Mouse (Mus musculus): ENCODE data around the gene Gprc5b. TPM values are rescaled to one million over a fixed set of nuclear protein-coding genes. Genes with fewer than 3 reads are reported as not detected.

The Gprc5b gene
- total RNA-seq, 1 experiment, result 7.3 TPM

- Histone ChIP-seq H3K27ac (ENCODE audit: insufficient read depth, low read depth, low read length, poor library complexity, severe bottlenecking) (no peak overlapping the region), H3K9ac (ENCODE audit: insufficient read depth, low read depth, low read length, poor library complexity, severe bottlenecking) (no peak overlapping the region), H3K4me3 (ENCODE audit: insufficient read depth in 1 of 2, low read depth in 1 of 2, low read length in 2 of 2, poor library complexity in 1 of 2, severe bottlenecking in 1 of 2) (no peak overlapping the region), H3K36me3 (ENCODE audit: control insufficient read depth, insufficient read depth, low read length, poor library complexity, severe bottlenecking) (no peaks in the 10 kb centered on the region), H3K4me1 (ENCODE audit: control insufficient read depth in 2 of 2, insufficient read depth in 2 of 2, low read length in 2 of 2, poor library complexity in 1 of 2) (no peaks in the 10 kb centered on the region), H3K9me3 (ENCODE audit: control insufficient read depth, insufficient read depth, low read depth, low read length) (no peaks in the 10 kb centered on the region)
- in situ Hi-C loops (cut with MboI; ENCODE audit: low sequenced_read_pairs in 2 of 2, unreplicated experiment in 2 of 2), result loop anchor here in 1 of 2 experiments (5.0 to 10.0 kb wide), 2 partner anchors 416 to 504 kb away; partner anchors contain the start of gene Acsm5
- TF ChIP-seq MAFK (IDR thresholded peaks at IDR 0.05; ENCODE audit: insufficient read depth, low read depth, low read length), result peak; percentile 67
- no peak for TF ChIP-seq ZNF384 (IDR thresholded peaks at IDR 0.05; ENCODE audit: low read depth, low read length)
- no peak for TF ChIP-seq CHD2 (IDR thresholded peaks at IDR 0.05; ENCODE audit: low read depth, low read length)
- TF ChIP-seq ZC3H11A (IDR thresholded peaks at IDR 0.05; ENCODE audit: borderline replicate concordance, low read depth, low read length), result peak; percentile 87
- TF ChIP-seq HCFC1 (IDR thresholded peaks at IDR 0.05; ENCODE audit: borderline replicate concordance, insufficient read depth, low read length), result no peak
- DNase-seq (ENCODE audit: low read depth, low spot score), result peak; percentile 83
Observed at GRCm38 (mm10) chr7:119010854-119011529, 16.0 kb upstream of the Gprc5b start.

- in situ Hi-C loops (cut with MboI; ENCODE audit: low sequenced_read_pairs in 2 of 2, unreplicated experiment in 2 of 2), result no loop called here
- Histone ChIP-seq H3K4me3 (ENCODE audit: insufficient read depth in 1 of 2, low read depth in 1 of 2, low read length in 2 of 2, poor library complexity in 1 of 2, severe bottlenecking in 1 of 2) (no peak overlapping the region), H3K9ac (ENCODE audit: insufficient read depth, low read depth, low read length, poor library complexity, severe bottlenecking) (no peak overlapping the region), H3K9me3 (ENCODE audit: control insufficient read depth, insufficient read depth, low read depth, low read length) (no peaks in the 10 kb centered on the region), H3K36me3 (ENCODE audit: control insufficient read depth, insufficient read depth, low read length, poor library complexity, severe bottlenecking) (no peaks in the 10 kb centered on the region), H3K4me1 (ENCODE audit: control insufficient read depth in 2 of 2, insufficient read depth in 2 of 2, low read length in 2 of 2, poor library complexity in 1 of 2) (no peaks in the 10 kb centered on the region), H3K27ac (ENCODE audit: insufficient read depth, low read depth, low read length, poor library complexity, severe bottlenecking) (no peak overlapping the region)
- no peak for TF ChIP-seq MAFK (IDR thresholded peaks at IDR 0.05; ENCODE audit: insufficient read depth, low read depth, low read length)
- no peak for TF ChIP-seq HCFC1 (IDR thresholded peaks at IDR 0.05; ENCODE audit: borderline replicate concordance, insufficient read depth, low read length)
- TF ChIP-seq ZNF384 (IDR thresholded peaks at IDR 0.05; ENCODE audit: low read depth, low read length), result no peak
- TF ChIP-seq CHD2 (IDR thresholded peaks at IDR 0.05; ENCODE audit: low read depth, low read length), result no peak
- no peak for TF ChIP-seq ZC3H11A (IDR thresholded peaks at IDR 0.05; ENCODE audit: borderline replicate concordance, low read depth, low read length)
- DNase-seq (ENCODE audit: low read depth, low spot score), result no peak
Observed at GRCm38 (mm10) chr7:119002501-119002900, 7.5 kb upstream of the Gprc5b start.

- H3K4me1 ChIP-seq (ENCODE audit: control insufficient read depth in 2 of 2, insufficient read depth in 2 of 2, low read length in 2 of 2, poor library complexity in 1 of 2), result no peaks in the 10 kb centered on the region
- no peaks in the 10 kb centered on the region for H3K9me3 ChIP-seq (ENCODE audit: control insufficient read depth, insufficient read depth, low read depth, low read length)
- H3K9ac ChIP-seq (ENCODE audit: insufficient read depth, low read depth, low read length, poor library complexity, severe bottlenecking), result no peak overlapping the region
- no peak for TF ChIP-seq CHD2 (IDR thresholded peaks at IDR 0.05; ENCODE audit: low read depth, low read length)
- no peak for TF ChIP-seq HCFC1 (IDR thresholded peaks at IDR 0.05; ENCODE audit: borderline replicate concordance, insufficient read depth, low read length)
- TF ChIP-seq ZC3H11A (IDR thresholded peaks at IDR 0.05; ENCODE audit: borderline replicate concordance, low read depth, low read length), result no peak
- TF ChIP-seq ZNF384 (IDR thresholded peaks at IDR 0.05; ENCODE audit: low read depth, low read length), result no peak
- DNase-seq (ENCODE audit: low read depth, low spot score), result no peak
- H3K27ac ChIP-seq (ENCODE audit: insufficient read depth, low read depth, low read length, poor library complexity, severe bottlenecking), result no peak overlapping the region
- in situ Hi-C loops (cut with MboI; ENCODE audit: low sequenced_read_pairs in 2 of 2, unreplicated experiment in 2 of 2), result no loop called here
- H3K4me3 ChIP-seq (ENCODE audit: insufficient read depth in 1 of 2, low read depth in 1 of 2, low read length in 2 of 2, poor library complexity in 1 of 2, severe bottlenecking in 1 of 2), result no peak overlapping the region
- H3K36me3 ChIP-seq (ENCODE audit: control insufficient read depth, insufficient read depth, low read length, poor library complexity, severe bottlenecking), result no peaks in the 10 kb centered on the region
Observed at GRCm38 (mm10) chr7:119001965-119002364, 7.0 kb upstream of the Gprc5b start.

GRCm38 (mm10) chr7:118999857-119000256 is 4.8 kb upstream of the Gprc5b start:
- Histone ChIP-seq H3K4me1 (ENCODE audit: control insufficient read depth in 2 of 2, insufficient read depth in 2 of 2, low read length in 2 of 2, poor library complexity in 1 of 2) (peaks cover 0 to 7% of the 10 kb centered on the region in 2 experiments; a peak in 2 of 4 replicates), H3K9ac (ENCODE audit: insufficient read depth, low read depth, low read length, poor library complexity, severe bottlenecking) (no peak overlapping the region), H3K36me3 (ENCODE audit: control insufficient read depth, insufficient read depth, low read length, poor library complexity, severe bottlenecking) (no peaks in the 10 kb centered on the region), H3K27ac (ENCODE audit: insufficient read depth, low read depth, low read length, poor library complexity, severe bottlenecking) (no peak overlapping the region), H3K4me3 (ENCODE audit: insufficient read depth in 1 of 2, low read depth in 1 of 2, low read length in 2 of 2, poor library complexity in 1 of 2, severe bottlenecking in 1 of 2) (no peak overlapping the region), H3K9me3 (ENCODE audit: control insufficient read depth, insufficient read depth, low read depth, low read length) (no peaks in the 10 kb centered on the region)
- no peak for DNase-seq (ENCODE audit: low read depth, low spot score)
- TF ChIP-seq ZC3H11A (IDR thresholded peaks at IDR 0.05; ENCODE audit: borderline replicate concordance, low read depth, low read length), result no peak
- TF ChIP-seq ZNF384 (IDR thresholded peaks at IDR 0.05; ENCODE audit: low read depth, low read length), result no peak
- TF ChIP-seq CHD2 (IDR thresholded peaks at IDR 0.05; ENCODE audit: low read depth, low read length), result no peak
- no peak for TF ChIP-seq HCFC1 (IDR thresholded peaks at IDR 0.05; ENCODE audit: borderline replicate concordance, insufficient read depth, low read length)
- TF ChIP-seq MAFK (IDR thresholded peaks at IDR 0.05; ENCODE audit: insufficient read depth, low read depth, low read length), result no peak
- in situ Hi-C loops (cut with MboI; ENCODE audit: low sequenced_read_pairs in 2 of 2, unreplicated experiment in 2 of 2), result loop anchor here (5.0 to 10.0 kb wide), 3 partner anchors 125 to 235 kb away; no protein-coding TSS in a partner anchor
